Mouse (Mus musculus): Measurements from ENCODE around the gene Dnase1l3. TPM values are rescaled to one million over a fixed set of nuclear protein-coding genes. Genes with fewer than 3 reads are reported as not detected.

Gene Dnase1l3
- 0.08 and 0.13 TPM in 2 replicates for polyA plus RNA-seq (2014; fragmentation: Nextera tagmentation; extraction: Ambion mirVana)

DNA sequence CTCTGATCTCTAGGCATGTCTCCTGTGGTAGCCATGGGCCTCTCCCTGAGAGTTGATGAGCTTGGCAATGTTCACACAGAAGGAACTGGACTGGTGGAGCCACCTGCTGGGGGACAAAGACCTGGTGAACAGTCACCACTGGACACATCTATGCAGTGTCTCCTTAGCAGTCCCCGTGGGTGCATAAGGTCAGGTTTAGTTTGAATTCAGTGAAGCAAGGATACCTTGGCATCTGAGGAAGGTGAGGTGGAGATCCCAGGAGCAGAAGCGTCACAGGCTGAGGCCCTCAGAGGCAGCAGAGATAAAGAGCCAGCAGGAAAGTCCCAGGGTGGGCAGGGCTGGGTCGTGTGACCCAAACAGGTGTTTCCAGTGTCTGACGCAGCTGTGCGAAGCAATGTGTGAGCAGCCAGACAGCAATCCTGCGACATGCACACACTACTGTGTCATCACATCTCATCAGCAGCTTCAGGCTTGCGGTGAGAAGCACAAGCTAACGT is at the start of gene Dnase1l3:
Gene Dnase1l3 (minus strand): TSS at position 303 of the 497 bp plus-strand sequence.
- no peaks in the 10 kb centered on the region for H3K36me3 ChIP-seq (ENCODE audit: control insufficient read depth, insufficient read depth, low read length)
- peak; percentile 32; the same call in 1 of the 2 replicates for ATAC-seq (ENCODE audit: insufficient number of reproducible peaks, insufficient read depth, low FRiP score, low read depth)
- 57% methylated on average over 8 of the region's 8 CpGs for WGBS
- no peaks in the 10 kb centered on the region; the same call in 1 of the 2 replicates for H3K27me3 ChIP-seq (ENCODE audit: control insufficient read depth, insufficient read depth, low read length)
- no peaks in the 10 kb centered on the region for H3K9me3 ChIP-seq (ENCODE audit: control insufficient read depth, low read length)
- no peak within 1 kb of the TSS for H3K9ac ChIP-seq (ENCODE audit: low read length)
- H3K4me2 ChIP-seq (ENCODE audit: low read length) = no peak within 1 kb of the TSS
- no peak within 1 kb of the TSS for H3K27ac ChIP-seq (replicated peaks in 1 of 2; ENCODE audit: control insufficient read depth in 1 of 2, insufficient read depth in 1 of 2, low read depth in 2 of 2, low read length in 2 of 2)
- H3K4me3 ChIP-seq (ENCODE audit: control insufficient read depth in 1 of 2, insufficient read depth in 1 of 2, low read depth in 1 of 2, low read length in 2 of 2) = no peak within 1 kb of the TSS
- peaks cover 0 to 3% of the 10 kb centered on the region in 2 experiments; a peak in 1 of 4 replicates for H3K4me1 ChIP-seq (ENCODE audit: control insufficient read depth in 2 of 2, insufficient read depth in 2 of 2, low read length in 2 of 2)

DNA sequence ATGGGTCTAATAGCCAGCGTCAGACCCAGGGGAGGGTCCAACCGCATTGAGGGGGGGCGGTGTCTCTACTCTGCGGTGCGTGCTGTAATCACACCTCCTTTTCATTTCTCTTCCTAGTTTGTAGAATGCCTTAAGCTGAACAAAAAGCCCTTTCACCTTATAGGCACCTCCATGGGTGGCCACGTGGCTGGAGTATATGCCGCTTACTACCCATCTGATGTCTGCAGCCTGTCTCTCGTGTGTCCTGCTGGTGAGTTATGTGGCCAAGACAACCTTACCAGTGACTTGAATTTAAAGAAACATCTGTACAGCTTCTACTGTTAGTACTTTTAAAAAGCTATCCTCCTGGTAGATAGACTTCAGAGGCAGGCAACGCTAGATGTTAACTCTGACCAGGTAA is 48.2 kb upstream of the Dnase1l3 start:
- Histone ChIP-seq H3K9me3 (ENCODE audit: control insufficient read depth, low read length) (no peaks in the 10 kb centered on the region), H3K4me1 (ENCODE audit: control insufficient read depth in 2 of 2, insufficient read depth in 2 of 2, low read length in 2 of 2) (no peaks in the 10 kb centered on the region), H3K27ac (replicated peaks in 1 of 2; ENCODE audit: control insufficient read depth in 1 of 2, insufficient read depth in 1 of 2, low read depth in 2 of 2, low read length in 2 of 2) (no peak overlapping the region), H3K4me2 (ENCODE audit: low read length) (no peak overlapping the region), H3K36me3 (ENCODE audit: control insufficient read depth, insufficient read depth, low read length) (peaks cover 5% of the 10 kb centered on the region; the same call in 1 of the 2 replicates), H3K4me3 (ENCODE audit: control insufficient read depth in 1 of 2, insufficient read depth in 1 of 2, low read depth in 1 of 2, low read length in 2 of 2) (no peak overlapping the region), H3K27me3 (ENCODE audit: control insufficient read depth, insufficient read depth, low read length) (no peaks in the 10 kb centered on the region), H3K9ac (ENCODE audit: low read length) (no peak overlapping the region)
- no peak for ATAC-seq (ENCODE audit: insufficient number of reproducible peaks, insufficient read depth, low FRiP score, low read depth)
- WGBS = 90% methylated on average over 9 of the region's 9 CpGs

DNA sequence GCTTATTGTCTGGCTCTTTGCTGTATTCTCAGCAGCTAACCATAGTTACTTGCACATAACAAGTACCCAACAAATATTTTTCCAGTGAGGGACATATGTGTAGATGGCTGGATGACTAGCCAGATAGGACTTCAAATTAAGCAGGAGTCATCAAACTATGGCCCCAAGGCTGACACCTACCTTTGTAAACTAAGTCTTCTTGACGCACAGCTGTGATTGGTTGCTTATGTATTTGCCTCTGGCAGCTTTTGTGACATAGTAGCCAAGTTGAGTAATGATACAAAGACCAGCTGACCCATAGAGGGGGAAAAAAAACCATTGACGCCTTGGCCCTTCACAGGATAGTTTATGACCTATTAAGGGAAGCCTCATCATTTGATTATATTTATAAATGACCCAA is 47.7 kb upstream of the Dnase1l3 start:
- Histone ChIP-seq H3K9me3 (ENCODE audit: control insufficient read depth, low read length) (no peaks in the 10 kb centered on the region), H3K36me3 (ENCODE audit: control insufficient read depth, insufficient read depth, low read length) (0 out of 2 replicates have a peak, but pooled peaks cover 4% of the 10 kb centered on the region), H3K27ac (replicated peaks in 1 of 2; ENCODE audit: control insufficient read depth in 1 of 2, insufficient read depth in 1 of 2, low read depth in 2 of 2, low read length in 2 of 2) (no peak overlapping the region), H3K27me3 (ENCODE audit: control insufficient read depth, insufficient read depth, low read length) (no peaks in the 10 kb centered on the region), H3K4me1 (ENCODE audit: control insufficient read depth in 2 of 2, insufficient read depth in 2 of 2, low read length in 2 of 2) (no peaks in the 10 kb centered on the region), H3K9ac (ENCODE audit: low read length) (no peak overlapping the region), H3K4me2 (ENCODE audit: low read length) (no peak overlapping the region), H3K4me3 (ENCODE audit: control insufficient read depth in 1 of 2, insufficient read depth in 1 of 2, low read depth in 1 of 2, low read length in 2 of 2) (no peak overlapping the region)
- 88% methylated on average over 2 of the region's 2 CpGs for WGBS
- ATAC-seq (ENCODE audit: insufficient number of reproducible peaks, insufficient read depth, low FRiP score, low read depth) = no peak

DNA sequence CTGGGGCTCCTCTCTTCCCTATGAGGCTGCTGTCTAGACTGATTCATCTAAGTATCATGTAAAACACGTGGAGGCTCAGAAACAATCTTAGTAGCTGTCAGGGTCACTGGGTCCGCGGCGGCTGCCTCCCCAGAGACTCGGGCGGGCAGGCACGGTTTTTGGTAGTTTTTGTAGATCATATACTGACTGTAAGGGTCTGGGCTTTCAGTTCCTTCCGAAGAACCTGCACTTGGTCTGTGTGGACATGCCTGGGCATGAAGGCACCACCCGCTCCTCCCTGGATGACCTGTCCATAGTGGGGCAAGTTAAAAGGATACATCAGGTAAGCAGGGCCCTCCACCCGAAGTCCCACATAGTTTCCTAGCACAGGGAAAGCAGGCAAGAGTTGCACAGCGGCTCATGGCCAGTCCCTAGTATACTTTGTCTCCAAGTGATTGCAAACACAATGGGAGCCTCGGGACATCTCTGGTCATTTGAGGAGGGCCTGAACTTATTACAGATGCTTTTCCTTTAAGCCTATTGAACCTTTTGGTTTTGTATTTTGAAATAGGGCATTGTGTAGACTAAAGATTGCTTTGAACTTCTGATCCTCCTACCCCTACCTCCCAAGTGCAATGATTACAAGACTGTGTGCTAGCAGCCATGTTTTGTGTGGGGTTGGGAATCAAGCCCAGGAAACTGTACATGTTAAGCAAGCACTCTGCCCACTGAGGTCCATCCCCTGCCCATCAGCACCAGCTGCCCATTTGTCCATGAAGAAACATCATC is 46.7 kb upstream of the Dnase1l3 start:
- Histone ChIP-seq H3K27me3 (ENCODE audit: control insufficient read depth, insufficient read depth, low read length) (no peaks in the 10 kb centered on the region), H3K4me2 (ENCODE audit: low read length) (no peak overlapping the region), H3K36me3 (ENCODE audit: control insufficient read depth, insufficient read depth, low read length) (0 out of 2 replicates have a peak, but pooled peaks cover 4% of the 10 kb centered on the region), H3K9ac (ENCODE audit: low read length) (no peak overlapping the region), H3K9me3 (ENCODE audit: control insufficient read depth, low read length) (no peaks in the 10 kb centered on the region), H3K4me3 (ENCODE audit: control insufficient read depth in 1 of 2, insufficient read depth in 1 of 2, low read depth in 1 of 2, low read length in 2 of 2) (no peak overlapping the region), H3K4me1 (ENCODE audit: control insufficient read depth in 2 of 2, insufficient read depth in 2 of 2, low read length in 2 of 2) (0 out of 4 replicates have a peak, but pooled peaks cover 2 to 4% of the 10 kb centered on the region in 2 experiments), H3K27ac (replicated peaks in 1 of 2; ENCODE audit: control insufficient read depth in 1 of 2, insufficient read depth in 1 of 2, low read depth in 2 of 2, low read length in 2 of 2) (no peak overlapping the region)
- ATAC-seq (ENCODE audit: insufficient number of reproducible peaks, insufficient read depth, low FRiP score, low read depth) = no peak
- WGBS = 85% methylated on average over 12 of the region's 12 CpGs

DNA sequence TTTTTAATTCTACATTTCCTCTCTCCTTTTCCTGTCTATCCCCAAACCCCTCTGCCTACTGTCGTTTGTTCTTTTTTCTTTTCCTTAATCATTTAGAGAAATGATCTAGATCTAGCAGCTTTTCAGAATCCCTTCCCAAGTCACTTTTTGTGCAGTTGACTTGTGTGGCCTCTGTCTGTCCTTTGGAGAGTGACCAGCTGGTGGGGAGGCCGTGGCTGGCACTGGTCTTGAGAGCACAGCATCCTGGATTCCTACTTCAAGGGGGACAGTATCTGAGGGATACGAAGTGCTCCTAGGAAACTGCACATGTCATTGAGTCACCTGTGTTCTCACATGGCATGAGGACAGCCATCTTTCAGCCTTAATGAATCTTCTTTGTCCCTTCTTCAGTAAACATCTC is 45.8 kb upstream of the Dnase1l3 start:
- Histone ChIP-seq H3K27me3 (ENCODE audit: control insufficient read depth, insufficient read depth, low read length) (no peaks in the 10 kb centered on the region), H3K4me1 (ENCODE audit: control insufficient read depth in 2 of 2, insufficient read depth in 2 of 2, low read length in 2 of 2) (0 out of 4 replicates have a peak, but pooled peaks cover 2 to 4% of the 10 kb centered on the region in 2 experiments), H3K9ac (ENCODE audit: low read length) (no peak overlapping the region), H3K9me3 (ENCODE audit: control insufficient read depth, low read length) (no peaks in the 10 kb centered on the region), H3K36me3 (ENCODE audit: control insufficient read depth, insufficient read depth, low read length) (0 out of 2 replicates have a peak, but pooled peaks cover 4% of the 10 kb centered on the region), H3K4me2 (ENCODE audit: low read length) (no peak overlapping the region), H3K4me3 (ENCODE audit: control insufficient read depth in 1 of 2, insufficient read depth in 1 of 2, low read depth in 1 of 2, low read length in 2 of 2) (no peak overlapping the region), H3K27ac (replicated peaks in 1 of 2; ENCODE audit: control insufficient read depth in 1 of 2, insufficient read depth in 1 of 2, low read depth in 2 of 2, low read length in 2 of 2) (no peak overlapping the region)
- no peak for ATAC-seq (ENCODE audit: insufficient number of reproducible peaks, insufficient read depth, low FRiP score, low read depth)
- WGBS = 54% methylated on average over 3 of the region's 3 CpGs

DNA sequence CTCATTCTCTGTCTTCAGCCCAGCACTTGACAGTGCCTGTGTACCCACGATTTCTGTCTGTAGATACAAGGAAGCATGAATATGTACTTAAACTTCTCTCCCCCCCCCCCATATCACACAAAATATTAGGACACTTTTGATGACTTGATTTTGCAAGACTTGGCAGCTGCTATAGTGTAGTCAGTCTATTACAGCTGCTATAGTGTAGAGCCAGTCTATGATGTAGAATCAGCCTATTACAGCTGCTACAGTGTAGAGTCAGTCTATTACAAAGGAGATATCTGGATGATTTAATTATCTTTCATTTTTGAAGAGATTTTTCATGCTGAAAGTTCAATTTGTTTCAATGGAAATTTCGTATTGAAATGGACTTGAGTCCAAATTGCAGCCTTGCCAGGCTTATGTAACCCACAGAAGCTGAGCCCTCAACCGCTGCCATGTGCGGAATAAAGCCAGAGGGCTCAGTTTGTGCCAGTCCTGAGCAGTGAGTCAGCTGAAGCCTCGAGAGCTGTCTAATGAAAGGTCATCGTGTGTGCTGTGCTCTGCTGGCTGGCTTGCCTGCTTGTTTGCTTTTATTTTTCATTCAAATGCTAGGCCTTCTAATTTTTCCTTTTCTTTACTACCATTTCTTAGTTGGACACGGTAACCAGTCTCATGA is 44.5 kb upstream of the Dnase1l3 start:
- 0 out of 2 replicates have a peak, but pooled peaks cover 4% of the 10 kb centered on the region for H3K36me3 ChIP-seq (ENCODE audit: control insufficient read depth, insufficient read depth, low read length)
- no peak for ATAC-seq (ENCODE audit: insufficient number of reproducible peaks, insufficient read depth, low FRiP score, low read depth)
- 0 out of 4 replicates have a peak, but pooled peaks cover 2 to 4% of the 10 kb centered on the region in 2 experiments for H3K4me1 ChIP-seq (ENCODE audit: control insufficient read depth in 2 of 2, insufficient read depth in 2 of 2, low read length in 2 of 2)
- H3K9me3 ChIP-seq (ENCODE audit: control insufficient read depth, low read length) = no peaks in the 10 kb centered on the region
- no peak overlapping the region for H3K9ac ChIP-seq (ENCODE audit: low read length)
- WGBS = 81% methylated on average over 7 of the region's 7 CpGs
- no peak overlapping the region for H3K27ac ChIP-seq (replicated peaks in 1 of 2; ENCODE audit: control insufficient read depth in 1 of 2, insufficient read depth in 1 of 2, low read depth in 2 of 2, low read length in 2 of 2)
- no peaks in the 10 kb centered on the region for H3K27me3 ChIP-seq (ENCODE audit: control insufficient read depth, insufficient read depth, low read length)
- H3K4me2 ChIP-seq (ENCODE audit: low read length) = no peak overlapping the region
- no peak overlapping the region for H3K4me3 ChIP-seq (ENCODE audit: control insufficient read depth in 1 of 2, insufficient read depth in 1 of 2, low read depth in 1 of 2, low read length in 2 of 2)

DNA sequence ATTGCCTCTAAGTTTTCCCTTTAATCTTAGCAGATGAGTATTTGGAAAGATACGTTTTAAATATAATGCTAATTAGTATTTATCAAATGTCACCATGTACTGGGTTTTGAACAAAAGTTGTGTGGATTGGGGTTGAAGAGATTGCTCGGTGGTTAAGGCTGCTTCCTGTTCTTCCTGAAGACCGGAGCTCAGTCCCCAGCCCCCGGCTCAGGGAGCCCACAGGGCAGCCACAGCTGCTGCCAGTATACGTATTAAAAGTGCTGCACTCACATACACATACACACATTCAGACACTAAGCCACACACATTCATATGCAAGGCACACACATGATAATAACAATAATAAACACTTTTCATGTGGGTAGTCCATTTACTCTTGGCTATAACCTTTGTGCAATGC is 43.8 kb upstream of the Dnase1l3 start:
- 0 out of 2 replicates have a peak, but pooled peaks cover 4% of the 10 kb centered on the region for H3K36me3 ChIP-seq (ENCODE audit: control insufficient read depth, insufficient read depth, low read length)
- no peak overlapping the region for H3K27ac ChIP-seq (replicated peaks in 1 of 2; ENCODE audit: control insufficient read depth in 1 of 2, insufficient read depth in 1 of 2, low read depth in 2 of 2, low read length in 2 of 2)
- 0 out of 4 replicates have a peak, but pooled peaks cover 2 to 4% of the 10 kb centered on the region in 2 experiments for H3K4me1 ChIP-seq (ENCODE audit: control insufficient read depth in 2 of 2, insufficient read depth in 2 of 2, low read length in 2 of 2)
- no peak overlapping the region for H3K9ac ChIP-seq (ENCODE audit: low read length)
- 71% methylated on average over 5 of the region's 5 CpGs for WGBS
- H3K4me2 ChIP-seq (ENCODE audit: low read length) = no peak overlapping the region
- no peaks in the 10 kb centered on the region for H3K27me3 ChIP-seq (ENCODE audit: control insufficient read depth, insufficient read depth, low read length)
- H3K4me3 ChIP-seq (ENCODE audit: control insufficient read depth in 1 of 2, insufficient read depth in 1 of 2, low read depth in 1 of 2, low read length in 2 of 2) = no peak overlapping the region
- no peak for ATAC-seq (ENCODE audit: insufficient number of reproducible peaks, insufficient read depth, low FRiP score, low read depth)
- no peaks in the 10 kb centered on the region for H3K9me3 ChIP-seq (ENCODE audit: control insufficient read depth, low read length)

All from heart, embryonic 14.5 days (tissue).